Mouse (Mus musculus) olfactory bulb, adult 2 months (tissue): ENCODE data around the gene Zswim1.

Source experiments
- CTCF ChIP-seq: fragments of 200-500 bp; IDR thresholded peaks from 2 replicates; pipeline ENCODE4 v1.5.1; 2012; ENCODE audit warnings: low read depth, mild to moderate bottlenecking, low read length, moderate library complexity; ENCODE audit not compliant: insufficient read depth
- POLR2A ChIP-seq: fragments of 200-500 bp; IDR thresholded peaks from 2 replicates; pipeline ENCODE4 v1.6.1; 2012; ENCODE audit warnings: mild to moderate bottlenecking, low read depth, low read length, moderate library complexity; ENCODE audit not compliant: insufficient read depth

DNA sequence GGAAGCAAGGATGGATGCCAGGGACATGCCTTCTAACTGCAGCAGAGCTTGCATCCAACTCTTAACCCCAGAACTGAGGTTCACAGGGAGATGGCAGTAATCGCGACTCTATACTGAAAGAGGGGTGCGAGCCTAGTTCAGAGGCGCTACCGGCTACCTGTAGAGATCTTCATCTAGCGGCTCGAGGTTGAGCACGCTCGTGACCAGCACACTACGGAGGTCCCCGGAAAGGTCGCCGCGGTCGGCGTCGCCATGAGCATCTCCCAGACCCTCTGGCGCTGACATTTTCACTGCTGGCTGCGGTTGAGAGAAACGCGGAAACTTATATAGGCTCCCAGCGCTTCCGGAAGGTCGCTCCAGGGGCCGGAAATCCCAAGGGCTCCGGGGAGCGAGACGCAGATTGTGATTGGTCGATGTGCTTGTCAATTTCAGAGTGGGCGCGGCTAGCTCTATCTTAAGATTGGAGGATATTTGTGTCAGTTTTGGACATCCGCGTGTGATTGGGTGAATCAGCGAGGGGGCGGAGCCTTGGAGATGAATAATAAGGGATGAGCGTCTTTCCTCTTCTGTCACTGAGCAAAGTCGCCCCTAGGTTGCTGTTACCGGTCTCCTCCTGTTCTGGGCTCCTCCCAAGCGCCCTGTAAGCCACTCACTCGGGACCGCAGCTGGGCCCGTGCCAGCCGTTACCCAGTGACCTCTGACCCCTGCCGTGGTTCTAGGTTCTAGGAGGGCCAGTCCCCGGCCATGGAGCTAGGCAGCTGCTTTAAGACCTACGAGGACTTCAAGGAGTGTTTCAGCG lies 17.8 kb upstream of the Zswim1 start, which contains the start of the genes Acot8 and Zswim3:
- TF ChIP-seq CTCF: no peak
- TF ChIP-seq POLR2A: peak; percentile 86
